In genomic region chr3:87885281-87886003, GRCm38 (mm10) we compare ENCODE assay signal across 8 mouse cellular contexts. TPM values are rescaled to one million over a fixed set of nuclear protein-coding genes. Genes with fewer than 3 reads are reported as not detected.
DNase-seq lines count a peak whose midpoint lies in the region; ATAC-seq lines count a peak whose summit lies in the region.

Prcc (minus strand) TSS chr3:87885608.

- peak; percentile 65 to 71 for DNase-seq in adrenal gland, adult 18-20 months (ENCODE audit: low spot score in 2 of 2)
- DNase-seq in embryo, embryonic 11 days = peak; percentile 96
- DNase-seq in gastrocnemius, postnatal 25 days = peak; percentile 95
- DNase-seq in intestine, embryonic 14.5 days (ENCODE audit: low spot score) = peak; percentile 88
- DNase-seq in left cerebral cortex, postnatal 14 days (ENCODE audit: low spot score in 2 of 2) = peak; percentile 92 to 99
- peak; percentile 97 for DNase-seq in mesoderm, embryonic 11.5 days (ENCODE audit: low read depth, low spot score)
- DNase-seq in right cerebral cortex, postnatal 36 days (ENCODE audit: low spot score in 2 of 2) = peak; percentile 91 to 99
- peak; percentile 97 for DNase-seq in yolk sac, embryonic 10.5 days (ENCODE audit: low spot score)

- peak within 1 kb of the TSS; percentile 87 for H3K4me2 ChIP-seq in intestine, embryonic 14.5 days (ENCODE audit: low read length)

- H3K9ac ChIP-seq in intestine, embryonic 14.5 days (ENCODE audit: low read length) = peak within 1 kb of the TSS; percentile 92

- peak within 1 kb of the TSS; percentile 91 for H3K4me3 ChIP-seq in intestine, embryonic 14.5 days (ENCODE audit: low read depth, low read length)

- under 1% methylated on average over 33 of the region's 33 CpGs for WGBS in intestine, embryonic 14.5 days

- H3K27me3 ChIP-seq in intestine, embryonic 14.5 days (replicated peaks; ENCODE audit: control insufficient read depth, insufficient read depth, low read length) = no peaks in the 10 kb centered on the region

- intact Hi-C loops in left cerebral cortex, postnatal 14 days (cut with DNase I) = loop anchor here (2.0 kb wide), 1 partner anchor 45 kb away; the partner anchor contains the start of genes Isg20l2 and Rrnad1

- H3K4me1 ChIP-seq in intestine, embryonic 14.5 days (replicated peaks; ENCODE audit: control insufficient read depth, insufficient read depth, low read length) = peaks cover 14% of the 10 kb centered on the region; the same call in 1 of the 2 replicates

- peak; percentile 97 for ATAC-seq in intestine, embryonic 14.5 days (replicated peaks; ENCODE audit: low FRiP score, low TSS enrichment, low read depth)

- peak within 1 kb of the TSS; percentile 80 for H3K27ac ChIP-seq in intestine, embryonic 14.5 days (ENCODE audit: low read depth)

- peaks cover 14% of the 10 kb centered on the region for H3K36me3 ChIP-seq in intestine, embryonic 14.5 days (ENCODE audit: control insufficient read depth, insufficient read depth, low read length)

- no peaks in the 10 kb centered on the region for H3K9me3 ChIP-seq in intestine, embryonic 14.5 days (ENCODE audit: control insufficient read depth, low read length)

RNA-seq across cellular contexts. Expression of gene Prcc, which starts in this region (rescaled TPM):
- 10 to 100 TPM; 48.6 to 51.3 TPM for total RNA-seq in adrenal gland, adult 18-20 months (2021)
- 10 to 100 TPM; 39.9 to 45.5 TPM for total RNA-seq in gastrocnemius, postnatal 25 days (2021)
- polyA plus RNA-seq in intestine, embryonic 14.5 days (2014; fragmentation: Nextera tagmentation; extraction: Ambion mirVana) = 14.3 and 14.7 TPM in 2 replicates
- total RNA-seq in left cerebral cortex, postnatal 14 days (2021) = 10 to 100 TPM; 64.4 to 65.9 TPM

Comparison
In these comparisons a context has a peak if more than half of its experiments do, and no peak if none do; other contexts are left out.
1. Peak in every context shown above with its lines: DNase-seq, ATAC-seq, H3K4me3 ChIP-seq and H3K27ac ChIP-seq.